Mouse (Mus musculus): ENCODE data around the gene Fgf11. TPM values are rescaled to one million over a fixed set of nuclear protein-coding genes. Genes with fewer than 3 reads are reported as not detected.

Gene Fgf11
- polyA plus RNA-seq, 1 experiment, result 1.2 TPM

DNA sequence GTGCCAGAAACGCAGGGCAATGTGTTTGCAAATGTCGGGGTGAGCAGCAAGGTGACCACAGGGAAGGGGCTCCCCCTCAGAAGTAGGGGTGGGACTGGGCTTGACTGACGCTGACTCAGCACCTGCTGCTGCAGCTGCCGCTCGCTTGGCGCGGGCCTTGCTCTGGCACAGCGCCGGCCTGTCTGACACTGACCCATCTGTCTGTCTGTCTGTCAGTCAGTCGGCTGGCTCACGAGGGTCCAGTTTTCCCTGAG lies 1.6 kb downstream of the Fgf11 start:
- peaks cover 38% of the 10 kb centered on the region for H3K4me1 ChIP-seq (ENCODE audit: control insufficient read depth, insufficient read depth, insufficient read length)
- no peaks in the 10 kb centered on the region for H3K36me3 ChIP-seq (ENCODE audit: control insufficient read depth, insufficient read depth, low read length)
- DNase-seq (ENCODE audit: low read depth in 1 of 2, low spot score in 2 of 2), result no peak
- H3K4me3 ChIP-seq (ENCODE audit: extremely low read depth, insufficient read depth, insufficient read length), result peak overlapping the region; percentile 10; the same call in 1 of the 2 replicates
- no peak overlapping the region for H3K27ac ChIP-seq (ENCODE audit: insufficient read depth, low read length)
- TF ChIP-seq CTCF (IDR thresholded peaks at IDR 0.05; ENCODE audit: extremely low read depth, insufficient read depth, insufficient read length, insufficient replicate concordance) (no peak), POLR2A (IDR thresholded peaks at IDR 0.05; ENCODE audit: low read depth, low read length) (no peak)
- peaks cover 28% of the 10 kb centered on the region for H3K27me3 ChIP-seq (ENCODE audit: control insufficient read depth, insufficient read depth, low read length)
- 4% methylated on average over 11 of the region's 11 CpGs for WGBS

DNA sequence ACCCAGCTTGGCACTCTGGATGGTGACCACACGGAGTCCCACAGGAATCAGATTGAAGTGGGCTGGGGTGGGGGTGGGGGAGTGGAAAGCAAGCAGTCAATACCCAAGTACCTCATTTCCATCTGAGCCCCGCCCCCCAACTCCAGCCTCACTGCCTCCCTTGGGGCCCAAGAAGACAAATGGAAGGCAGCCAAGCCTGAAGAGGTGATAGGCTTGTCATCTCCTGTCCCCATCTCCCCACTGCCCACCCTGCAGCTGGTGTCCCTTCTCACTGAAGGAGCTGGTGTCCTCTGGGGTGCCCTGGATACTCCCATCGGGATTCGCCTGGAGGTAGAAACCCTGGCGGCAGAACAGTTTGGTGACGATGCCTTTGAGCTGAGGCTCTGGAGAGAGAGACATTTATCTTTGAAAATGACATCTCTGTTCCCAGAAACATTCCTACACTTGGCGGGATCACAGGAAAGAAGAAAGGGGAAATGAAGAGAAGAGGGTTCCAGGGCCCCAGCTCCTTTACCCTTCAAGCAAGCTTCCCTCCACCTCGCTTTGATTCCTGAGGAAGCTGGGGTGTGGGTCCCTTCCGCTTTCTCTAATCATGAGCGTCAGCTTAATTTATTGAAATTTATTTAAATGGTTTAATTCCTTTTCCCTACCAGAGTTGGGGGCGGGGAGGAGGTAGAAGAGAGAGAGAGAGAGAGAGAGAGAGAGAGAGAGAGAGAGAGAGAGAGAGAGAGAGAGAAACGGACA lies 2.1 kb downstream of the Fgf11 start:
- Histone ChIP-seq H3K4me3 (ENCODE audit: extremely low read depth, insufficient read depth, insufficient read length) (peak overlapping the region; percentile 10; the same call in 1 of the 2 replicates), H3K36me3 (ENCODE audit: control insufficient read depth, insufficient read depth, low read length) (no peaks in the 10 kb centered on the region), H3K27ac (ENCODE audit: insufficient read depth, low read length) (no peak overlapping the region), H3K27me3 (ENCODE audit: control insufficient read depth, insufficient read depth, low read length) (peaks cover 28% of the 10 kb centered on the region), H3K4me1 (ENCODE audit: control insufficient read depth, insufficient read depth, insufficient read length) (peaks cover 38% of the 10 kb centered on the region)
- TF ChIP-seq CTCF (IDR thresholded peaks at IDR 0.05; ENCODE audit: extremely low read depth, insufficient read depth, insufficient read length, insufficient replicate concordance) (no peak), POLR2A (IDR thresholded peaks at IDR 0.05; ENCODE audit: low read depth, low read length) (no peak)
- DNase-seq (ENCODE audit: low read depth in 1 of 2, low spot score in 2 of 2), result peak; percentile 45 to 62
- 24% methylated on average over 12 of the region's 12 CpGs for WGBS

DNA sequence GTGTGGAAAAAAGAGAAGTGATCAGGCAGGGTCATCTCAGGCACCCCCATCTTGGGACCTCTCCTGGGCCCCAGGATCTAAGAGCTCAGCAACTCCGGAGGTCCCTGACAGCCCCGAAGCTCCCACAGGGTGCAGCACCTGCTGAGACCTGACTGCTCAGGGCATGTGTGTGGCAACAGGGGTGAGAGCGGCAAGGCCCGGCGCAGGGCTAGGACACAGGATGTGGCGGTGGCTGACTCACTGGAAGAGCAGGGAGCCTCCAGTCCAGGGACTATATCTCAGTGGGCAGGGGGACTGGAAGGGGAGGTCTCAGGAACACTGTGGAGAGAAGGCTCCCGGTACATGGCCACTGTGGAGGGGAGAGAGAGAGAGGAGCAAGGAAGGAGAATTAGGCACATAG lies 3.7 kb downstream of the Fgf11 start:
- 91% methylated on average over 7 of the region's 7 CpGs for WGBS
- Histone ChIP-seq H3K27me3 (ENCODE audit: control insufficient read depth, insufficient read depth, low read length) (peaks cover 19% of the 10 kb centered on the region), H3K27ac (ENCODE audit: insufficient read depth, low read length) (no peak overlapping the region), H3K36me3 (ENCODE audit: control insufficient read depth, insufficient read depth, low read length) (no peaks in the 10 kb centered on the region), H3K4me3 (ENCODE audit: extremely low read depth, insufficient read depth, insufficient read length) (no peak overlapping the region), H3K4me1 (ENCODE audit: control insufficient read depth, insufficient read depth, insufficient read length) (peaks cover 27% of the 10 kb centered on the region)
- no peak for TF ChIP-seq POLR2A (IDR thresholded peaks at IDR 0.05; ENCODE audit: low read depth, low read length)
- no peak for TF ChIP-seq CTCF (IDR thresholded peaks at IDR 0.05; ENCODE audit: extremely low read depth, insufficient read depth, insufficient read length, insufficient replicate concordance)
- DNase-seq (ENCODE audit: low read depth in 1 of 2, low spot score in 2 of 2), result no peak

DNA sequence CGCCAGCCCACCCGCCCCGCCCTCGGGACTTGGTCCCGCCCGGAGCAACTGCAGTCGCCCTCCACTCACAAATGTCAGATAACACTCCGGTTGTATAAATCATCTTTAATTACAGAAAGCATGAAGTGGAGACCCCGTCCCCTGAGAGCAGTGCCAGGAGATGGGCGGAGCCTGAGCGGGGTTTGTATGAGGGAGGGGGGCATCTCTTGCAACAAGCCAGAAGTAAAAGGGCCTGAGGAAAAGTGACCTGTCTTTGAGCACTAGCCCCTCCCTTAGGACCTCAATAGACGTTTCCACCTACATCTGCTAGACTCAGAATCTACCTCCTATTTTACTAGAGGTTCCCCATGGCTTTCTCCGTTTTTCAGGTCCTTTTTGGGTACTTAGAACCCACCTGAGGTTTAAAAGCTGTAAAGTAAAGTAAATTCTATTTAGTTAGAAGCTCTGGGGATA lies 5.6 kb downstream of the Fgf11 start:
- Histone ChIP-seq H3K4me3 (ENCODE audit: extremely low read depth, insufficient read depth, insufficient read length) (peak overlapping the region; percentile 71; the same call in 1 of the 2 replicates), H3K27me3 (ENCODE audit: control insufficient read depth, insufficient read depth, low read length) (peaks cover 3% of the 10 kb centered on the region), H3K27ac (ENCODE audit: insufficient read depth, low read length) (no peak overlapping the region), H3K36me3 (ENCODE audit: control insufficient read depth, insufficient read depth, low read length) (no peaks in the 10 kb centered on the region), H3K4me1 (ENCODE audit: control insufficient read depth, insufficient read depth, insufficient read length) (peaks cover 18% of the 10 kb centered on the region)
- no peak for TF ChIP-seq POLR2A (IDR thresholded peaks at IDR 0.05; ENCODE audit: low read depth, low read length)
- no peak for TF ChIP-seq CTCF (IDR thresholded peaks at IDR 0.05; ENCODE audit: extremely low read depth, insufficient read depth, insufficient read length, insufficient replicate concordance)
- 6% methylated on average over 13 of the region's 13 CpGs for WGBS
- no peak for DNase-seq (ENCODE audit: low read depth in 1 of 2, low spot score in 2 of 2)

DNA sequence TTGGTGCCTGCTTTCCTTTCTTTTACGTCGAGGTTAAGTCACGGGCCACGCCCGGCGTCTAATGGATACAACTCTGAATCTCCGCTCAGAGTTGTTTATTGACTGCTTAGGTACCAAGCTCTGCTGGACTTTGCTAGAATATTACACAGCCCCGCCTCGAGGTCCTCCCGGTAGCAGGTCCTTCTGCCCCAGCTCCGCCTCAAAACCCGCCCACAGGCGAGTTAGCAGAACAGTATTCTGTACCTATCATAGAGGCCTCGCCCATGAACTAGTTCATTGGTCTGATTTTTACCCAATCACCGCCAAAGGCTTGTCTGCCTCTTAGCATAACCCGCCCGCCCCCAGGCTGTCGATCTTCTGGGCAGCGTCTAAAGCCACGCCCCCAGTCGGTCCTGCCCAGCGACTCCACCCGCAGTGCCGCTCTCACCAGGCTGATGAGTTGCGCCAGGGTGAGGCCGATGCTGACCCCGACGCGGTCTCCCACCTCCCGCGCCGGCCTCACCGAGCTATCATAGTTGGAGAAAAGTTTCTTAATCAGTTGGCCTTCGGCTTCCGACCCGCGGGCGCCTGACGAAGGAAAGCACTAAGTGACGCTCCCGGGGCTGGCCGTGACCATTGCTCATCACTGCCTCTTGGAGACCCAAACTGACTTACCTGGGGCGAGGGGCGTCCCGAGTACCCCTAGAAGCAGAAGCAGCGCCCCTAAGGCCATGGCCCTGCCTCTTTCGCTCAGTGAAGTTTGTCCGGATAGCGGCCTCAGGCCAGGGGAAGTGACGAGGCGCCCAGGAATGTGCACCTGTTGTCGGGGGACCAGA lies 6.3 kb downstream of the Fgf11 start, which contains the start of gene Chrnb1:
TSS of gene Chrnb1 (minus strand) at position 776 of the 815 bp plus-strand sequence.
- no peaks in the 10 kb centered on the region for H3K36me3 ChIP-seq (ENCODE audit: control insufficient read depth, insufficient read depth, low read length)
- no peak for TF ChIP-seq CTCF (IDR thresholded peaks at IDR 0.05; ENCODE audit: extremely low read depth, insufficient read depth, insufficient read length, insufficient replicate concordance)
- TF ChIP-seq POLR2A (IDR thresholded peaks at IDR 0.05; ENCODE audit: low read depth, low read length), result peak; percentile 51
- WGBS, result 1% methylated on average over 52 of the region's 52 CpGs
- no peaks in the 10 kb centered on the region for H3K27me3 ChIP-seq (ENCODE audit: control insufficient read depth, insufficient read depth, low read length)
- peaks cover 12% of the 10 kb centered on the region for H3K4me1 ChIP-seq (ENCODE audit: control insufficient read depth, insufficient read depth, insufficient read length)
- DNase-seq (ENCODE audit: low read depth in 1 of 2, low spot score in 2 of 2), result peak; percentile 92 to 95
- H3K4me3 ChIP-seq (ENCODE audit: extremely low read depth, insufficient read depth, insufficient read length), result peak within 1 kb of the TSS; percentile 71
- H3K27ac ChIP-seq (ENCODE audit: insufficient read depth, low read length), result peak within 1 kb of the TSS; percentile 42; the same call in 1 of the 2 replicates

- WGBS, result 75% methylated on average over 5 of the region's 5 CpGs
- Histone ChIP-seq H3K4me1 (ENCODE audit: control insufficient read depth, insufficient read depth, insufficient read length) (no peaks in the 10 kb centered on the region), H3K27ac (ENCODE audit: insufficient read depth, low read length) (no peak overlapping the region), H3K36me3 (ENCODE audit: control insufficient read depth, insufficient read depth, low read length) (no peaks in the 10 kb centered on the region), H3K27me3 (ENCODE audit: control insufficient read depth, insufficient read depth, low read length) (no peaks in the 10 kb centered on the region), H3K4me3 (ENCODE audit: extremely low read depth, insufficient read depth, insufficient read length) (no peak overlapping the region)
- TF ChIP-seq CTCF (IDR thresholded peaks at IDR 0.05; ENCODE audit: extremely low read depth, insufficient read depth, insufficient read length, insufficient replicate concordance) (no peak), POLR2A (IDR thresholded peaks at IDR 0.05; ENCODE audit: low read depth, low read length) (no peak)
- no peak for DNase-seq (ENCODE audit: low read depth in 1 of 2, low spot score in 2 of 2)
These were observed 8.2 kb downstream of the Fgf11 start for GRCm38 (mm10) chr11:69793429-69793828.

Measured in spleen, adult 2 months (tissue).